Mouse (Mus musculus): ENCODE measurements around the gene Caskin2. TPM values are rescaled to one million over a fixed set of nuclear protein-coding genes. Genes with fewer than 3 reads are reported as not detected.

Gene Caskin2
- polyA plus RNA-seq, 1 experiment: 52.6 TPM

DNA sequence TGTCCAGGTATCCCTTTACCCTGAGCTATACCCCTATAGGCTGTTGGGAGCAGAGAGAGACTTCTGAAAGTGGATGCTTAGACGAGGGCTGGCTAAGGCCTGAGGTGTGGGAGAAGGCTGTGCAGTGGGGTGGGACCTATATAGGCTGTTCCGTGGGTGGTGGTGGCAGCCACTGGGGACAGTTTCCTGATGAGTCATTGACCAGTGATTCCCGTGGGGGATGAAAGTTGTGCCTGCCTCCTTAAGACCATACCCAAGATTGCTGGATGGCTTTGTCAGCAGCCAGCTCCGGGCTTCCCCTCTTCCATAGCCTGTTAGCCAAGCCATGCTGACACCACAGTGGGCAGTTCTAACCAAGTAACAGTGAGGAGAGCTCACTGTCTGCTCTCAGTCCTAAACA is 7.6 kb upstream of the Caskin2 start:
- peaks cover 3% of the 10 kb centered on the region; the same call in 1 of the 2 replicates for H3K4me1 ChIP-seq (ENCODE audit: control insufficient read depth, insufficient read depth, insufficient read length, low read length)
- no peaks in the 10 kb centered on the region for H3K27me3 ChIP-seq (ENCODE audit: control insufficient read depth, insufficient read depth, low read length)
- no peak for TF ChIP-seq CTCF (IDR thresholded peaks at IDR 0.05; ENCODE audit: extremely low read depth, insufficient read length, insufficient replicate concordance, low read depth, low read length)
- no peak for TF ChIP-seq POLR2A (IDR thresholded peaks at IDR 0.05; ENCODE audit: low read depth, low read length)
- 60% methylated on average over 4 of the region's 4 CpGs for WGBS
- no peak overlapping the region for H3K27ac ChIP-seq (ENCODE audit: insufficient read depth, low read depth, low read length)
- peaks cover 18% of the 10 kb centered on the region for H3K36me3 ChIP-seq (ENCODE audit: control insufficient read depth, insufficient read depth, low read length)
- no peak overlapping the region for H3K4me3 ChIP-seq (ENCODE audit: low read depth, low read length)

DNA sequence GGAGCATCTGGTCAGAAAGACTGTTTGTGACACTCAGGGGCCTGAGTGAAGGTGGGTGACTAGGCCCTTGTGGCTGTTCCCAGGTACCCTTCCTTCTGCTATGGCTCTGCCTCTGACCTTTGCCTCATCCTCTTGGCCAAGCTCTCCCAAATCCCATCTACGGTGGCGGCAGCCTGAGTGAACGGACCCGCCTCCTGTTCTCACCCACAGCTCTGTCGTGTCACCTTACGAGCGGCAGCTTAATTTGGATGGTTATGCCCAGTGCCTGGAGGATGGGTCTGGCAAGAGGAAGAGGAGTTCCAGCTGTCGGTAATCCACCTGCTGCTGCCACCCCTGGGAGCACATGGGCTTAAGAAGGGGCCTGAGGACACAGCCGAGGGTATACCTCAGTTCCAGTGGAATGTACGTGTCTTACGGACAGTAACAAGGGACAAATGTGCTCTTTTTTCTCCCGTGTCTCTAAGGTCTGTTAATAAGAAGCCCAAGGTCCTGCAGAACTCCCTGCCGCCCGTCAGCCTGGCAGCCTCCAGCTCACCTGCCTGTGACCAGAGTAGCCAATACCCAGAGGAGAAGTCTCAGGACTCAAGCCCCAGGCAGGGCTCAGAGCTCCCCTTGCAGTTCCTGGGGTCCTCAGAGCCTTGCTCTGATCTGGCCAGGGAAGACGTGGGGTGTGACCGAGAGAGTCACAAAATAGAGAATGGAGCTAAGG is 6.6 kb upstream of the Caskin2 start:
- Histone ChIP-seq H3K27me3 (ENCODE audit: control insufficient read depth, insufficient read depth, low read length) (no peaks in the 10 kb centered on the region), H3K27ac (ENCODE audit: insufficient read depth, low read depth, low read length) (no peak overlapping the region), H3K4me3 (ENCODE audit: low read depth, low read length) (no peak overlapping the region), H3K36me3 (ENCODE audit: control insufficient read depth, insufficient read depth, low read length) (peaks cover 18% of the 10 kb centered on the region), H3K4me1 (ENCODE audit: control insufficient read depth, insufficient read depth, insufficient read length, low read length) (peaks cover 5% of the 10 kb centered on the region)
- no peak for TF ChIP-seq CTCF (IDR thresholded peaks at IDR 0.05; ENCODE audit: extremely low read depth, insufficient read length, insufficient replicate concordance, low read depth, low read length)
- TF ChIP-seq POLR2A (IDR thresholded peaks at IDR 0.05; ENCODE audit: low read depth, low read length): no peak
- 89% methylated on average over 16 of the region's 16 CpGs for WGBS

DNA sequence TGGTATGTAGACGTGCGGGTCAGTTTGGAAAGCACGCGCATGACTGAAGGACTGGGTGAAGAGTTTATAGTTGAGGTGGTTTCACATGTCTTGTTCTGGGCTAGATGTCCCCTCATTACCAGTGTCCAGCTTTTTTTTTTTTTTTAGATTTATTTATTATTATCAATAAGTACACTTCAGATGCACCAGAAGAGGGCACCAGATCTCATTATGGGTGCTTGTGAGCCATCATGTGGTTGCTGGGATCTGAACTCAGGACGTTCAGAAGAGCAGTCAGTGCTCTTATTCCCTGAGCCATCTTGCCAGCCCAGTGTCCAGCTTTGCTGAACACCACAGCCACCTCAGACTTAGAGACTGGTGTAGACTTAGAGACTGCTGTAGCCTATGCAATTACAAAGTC is 3.9 kb upstream of the Caskin2 start:
- Histone ChIP-seq H3K27me3 (ENCODE audit: control insufficient read depth, insufficient read depth, low read length) (no peaks in the 10 kb centered on the region), H3K36me3 (ENCODE audit: control insufficient read depth, insufficient read depth, low read length) (peaks cover 18% of the 10 kb centered on the region), H3K4me3 (ENCODE audit: low read depth, low read length) (no peak overlapping the region), H3K27ac (ENCODE audit: insufficient read depth, low read depth, low read length) (no peak overlapping the region), H3K4me1 (ENCODE audit: control insufficient read depth, insufficient read depth, insufficient read length, low read length) (peaks cover 7% of the 10 kb centered on the region; the same call in 1 of the 2 replicates)
- WGBS: 83% methylated on average over 5 of the region's 5 CpGs
- TF ChIP-seq CTCF (IDR thresholded peaks at IDR 0.05; ENCODE audit: extremely low read depth, insufficient read length, insufficient replicate concordance, low read depth, low read length) (no peak), POLR2A (IDR thresholded peaks at IDR 0.05; ENCODE audit: low read depth, low read length) (no peak)

DNA sequence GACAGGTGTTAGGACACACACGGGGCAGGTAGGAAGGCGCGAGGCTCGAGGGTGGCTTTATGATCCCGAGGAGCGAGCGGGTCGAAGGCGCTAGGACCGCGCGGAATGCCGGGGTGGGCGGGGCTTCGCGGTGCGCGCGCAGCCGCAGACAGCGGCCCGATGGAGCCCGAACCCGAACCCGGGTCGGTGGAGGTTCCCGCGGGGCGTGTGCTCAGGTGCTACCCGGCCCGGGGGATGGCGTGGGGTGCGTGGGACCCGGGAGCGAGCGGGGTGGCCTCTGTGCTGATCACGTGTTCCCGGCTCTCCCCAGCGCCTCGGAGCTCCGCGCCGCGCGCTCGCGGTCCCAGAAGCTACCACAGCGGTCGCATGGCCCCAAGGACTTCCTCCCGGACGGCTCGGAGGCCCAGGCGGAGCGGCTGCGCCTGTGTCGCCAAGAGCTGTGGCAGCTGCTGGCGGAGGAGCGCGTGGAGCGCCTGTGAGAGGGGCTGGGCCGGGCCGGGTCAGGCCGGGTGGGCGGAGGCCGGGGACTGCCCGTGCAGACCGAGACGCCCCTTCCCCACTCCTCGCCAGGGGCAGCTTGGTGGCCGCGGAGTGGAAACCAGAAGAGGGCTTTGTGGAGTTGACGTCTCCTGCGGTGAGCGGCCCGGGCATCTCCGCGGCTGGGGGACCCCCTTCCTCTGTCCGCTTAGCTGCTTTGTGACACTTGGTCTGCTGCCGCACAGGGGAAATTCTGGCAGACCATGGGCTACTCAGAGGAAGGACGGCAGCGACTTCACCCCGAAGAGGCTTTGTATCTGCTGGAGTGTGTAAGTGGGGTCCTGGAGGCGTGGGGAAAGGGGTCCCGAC is 1.4 kb upstream of the Caskin2 start, which contains the start of gene Tsen54:
Tsen54 (plus strand) TSS at position 120 of the 846 bp plus-strand sequence.
- Histone ChIP-seq H3K27ac (ENCODE audit: insufficient read depth, low read depth, low read length) (peak within 1 kb of the TSS; percentile 48), H3K36me3 (ENCODE audit: control insufficient read depth, insufficient read depth, low read length) (peaks cover 15% of the 10 kb centered on the region), H3K4me1 (ENCODE audit: control insufficient read depth, insufficient read depth, insufficient read length, low read length) (peaks cover 22% of the 10 kb centered on the region), H3K4me3 (ENCODE audit: low read depth, low read length) (peak within 1 kb of the TSS; percentile 94), H3K27me3 (ENCODE audit: control insufficient read depth, insufficient read depth, low read length) (no peaks in the 10 kb centered on the region)
- TF ChIP-seq POLR2A (IDR thresholded peaks at IDR 0.05; ENCODE audit: low read depth, low read length) (peak; percentile 34; the same call in 1 of the 2 replicates), CTCF (IDR thresholded peaks at IDR 0.05; ENCODE audit: extremely low read depth, insufficient read length, insufficient replicate concordance, low read depth, low read length) (no peak)
- WGBS: under 1% methylated on average over 84 of the region's 84 CpGs

DNA sequence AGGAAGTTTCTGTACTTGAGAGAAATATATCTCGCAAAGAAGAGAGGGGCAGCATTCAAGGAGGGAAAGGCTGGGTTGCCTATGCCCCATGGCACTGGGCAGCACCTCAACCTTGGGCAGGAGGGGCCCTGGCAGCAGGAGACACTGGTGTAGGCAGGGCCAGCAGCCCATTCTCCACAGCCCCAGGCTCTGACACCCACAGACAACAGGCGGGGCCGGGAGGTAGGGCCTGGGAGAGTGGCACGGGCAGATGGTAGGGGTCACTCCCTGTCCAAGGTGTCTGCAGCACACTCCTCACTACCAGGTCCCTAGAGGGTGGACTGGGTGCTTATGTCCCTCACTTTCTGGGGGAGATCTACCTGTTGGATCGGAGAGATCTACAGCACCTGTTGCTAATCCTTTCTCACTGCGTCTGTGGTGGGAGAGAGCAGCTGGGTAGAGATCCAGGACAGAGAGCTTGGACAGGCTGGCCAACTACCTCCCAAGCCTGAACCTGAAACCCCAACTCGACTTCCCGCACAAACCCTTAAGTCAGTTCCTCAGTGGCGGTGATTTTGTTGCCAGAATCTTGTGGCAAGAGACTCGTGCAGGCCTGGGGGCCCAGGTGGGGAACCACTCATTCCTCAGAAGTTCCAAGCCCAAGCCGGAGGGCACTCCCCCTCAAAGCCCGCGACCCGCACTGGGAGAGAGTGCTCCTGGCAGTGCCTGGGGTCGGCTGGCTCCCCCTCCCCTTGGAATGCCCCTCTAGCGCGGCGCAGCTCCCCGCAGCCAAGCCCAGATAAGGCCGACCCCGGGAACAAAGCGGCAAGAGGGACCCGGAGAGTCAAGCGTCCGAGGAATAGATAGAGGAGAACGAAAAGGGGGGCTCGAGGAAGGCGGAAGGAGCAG is 662 bp downstream of the Caskin2 start:
- Histone ChIP-seq H3K4me1 (ENCODE audit: control insufficient read depth, insufficient read depth, insufficient read length, low read length) (peaks cover 30% of the 10 kb centered on the region), H3K4me3 (ENCODE audit: low read depth, low read length) (peak overlapping the region; percentile 94), H3K36me3 (ENCODE audit: control insufficient read depth, insufficient read depth, low read length) (peaks cover 25% of the 10 kb centered on the region), H3K27me3 (ENCODE audit: control insufficient read depth, insufficient read depth, low read length) (no peaks in the 10 kb centered on the region), H3K27ac (ENCODE audit: insufficient read depth, low read depth, low read length) (peak overlapping the region; percentile 60)
- WGBS: 2% methylated on average over 28 of the region's 28 CpGs
- TF ChIP-seq POLR2A (IDR thresholded peaks at IDR 0.05; ENCODE audit: low read depth, low read length): no peak

DNA sequence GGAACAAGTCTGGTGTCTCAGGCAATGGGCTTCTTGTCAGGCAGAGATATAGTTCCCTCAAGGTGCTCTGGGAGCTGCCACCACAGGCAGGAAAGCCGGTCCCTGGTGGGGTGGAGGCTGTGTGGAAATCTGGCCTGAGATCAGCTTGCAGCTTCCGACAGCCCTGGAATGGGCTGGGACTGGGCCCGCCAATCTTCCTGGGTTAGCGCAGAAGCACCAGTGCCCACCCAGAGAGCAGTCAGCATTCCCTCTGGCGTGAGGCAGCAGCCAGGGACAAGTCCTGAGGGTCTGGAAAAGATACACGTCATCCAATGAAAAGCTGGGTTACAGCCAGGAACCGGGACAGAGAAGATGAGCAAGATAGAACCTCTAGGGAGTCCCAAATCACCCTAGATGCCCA is 1.3 kb downstream of the Caskin2 start:
- TF ChIP-seq POLR2A (IDR thresholded peaks at IDR 0.05; ENCODE audit: low read depth, low read length) (no peak), CTCF (IDR thresholded peaks at IDR 0.05; ENCODE audit: extremely low read depth, insufficient read length, insufficient replicate concordance, low read depth, low read length) (no peak)
- Histone ChIP-seq H3K36me3 (ENCODE audit: control insufficient read depth, insufficient read depth, low read length) (peaks cover 28% of the 10 kb centered on the region), H3K4me1 (ENCODE audit: control insufficient read depth, insufficient read depth, insufficient read length, low read length) (peaks cover 30% of the 10 kb centered on the region), H3K4me3 (ENCODE audit: low read depth, low read length) (peak overlapping the region; percentile 94), H3K27ac (ENCODE audit: insufficient read depth, low read depth, low read length) (peak overlapping the region; percentile 60; the same call in 1 of the 2 replicates), H3K27me3 (ENCODE audit: control insufficient read depth, insufficient read depth, low read length) (no peaks in the 10 kb centered on the region)
- WGBS: 22% methylated on average over 7 of the region's 7 CpGs

Measured in small intestine, adult 2 months (tissue).